Mouse (Mus musculus) CH12.LX (cell line): ENCODE measurements around the gene Vps33b.

ENCODE experiments used
- CTCF ChIP-seq, 2 experiments: IDR thresholded peaks in 1 of 2; conservative IDR thresholded peaks in 1 of 2; 2 replicates each; pipeline ENCODE4 v1.5.1; 2011 to 2012; ENCODE audit warnings: low read depth in 2 of 2, low read length in 2 of 2, improper control_type of control experiment in 1 of 2, inconsistent platforms in 1 of 2, mild to moderate bottlenecking in 1 of 2, moderate library complexity in 1 of 2
- E2F4 ChIP-seq: IDR thresholded peaks from 2 replicates; pipeline ENCODE4 v1.6.1; 2011; ENCODE audit warnings: low read depth, low read length, improper control_type of control experiment; ENCODE audit not compliant: insufficient replicate concordance
- EP300 ChIP-seq: IDR thresholded peaks from 2 replicates; pipeline ENCODE4 v1.6.1; 2011; ENCODE audit warnings: low read length, improper control_type of control experiment
- ETS1 ChIP-seq: conservative IDR thresholded peaks from 2 replicates; pipeline ENCODE4 v1.6.1; 2012; ENCODE audit warnings: low read depth, mild to moderate bottlenecking, inconsistent platforms, low read length, improper control_type of control experiment, moderate library complexity
- GABPA ChIP-seq: IDR thresholded peaks from 2 replicates; pipeline ENCODE4 v1.6.1; 2012; ENCODE audit warnings: low read depth, low read length, improper control_type of control experiment, inconsistent platforms; ENCODE audit not compliant: insufficient replicate concordance
- MAFK ChIP-seq: IDR thresholded peaks from 2 replicates; pipeline ENCODE4 v1.6.1; 2011; ENCODE audit warnings: low read length, improper control_type of control experiment; ENCODE audit not compliant: insufficient replicate concordance
- MAZ ChIP-seq: IDR thresholded peaks from 2 replicates; pipeline ENCODE4 v1.6.1; 2012; ENCODE audit warnings: low read depth, mild to moderate bottlenecking, inconsistent platforms, low read length, improper control_type of control experiment, moderate library complexity
- NELFE ChIP-seq: IDR thresholded peaks from 2 replicates; pipeline ENCODE4 v1.6.1; 2011; ENCODE audit warnings: low read depth, low read length, improper control_type of control experiment
- NRF1 ChIP-seq: IDR thresholded peaks from 2 replicates; pipeline ENCODE4 v1.6.1; 2014; ENCODE audit warnings: low read depth, mild to moderate bottlenecking, inconsistent platforms, low read length, improper control_type of control experiment, moderate library complexity
- POLR2A ChIP-seq: IDR thresholded peaks from 2 replicates; pipeline ENCODE4 v1.6.1; 2011; ENCODE audit warnings: low read depth, mild to moderate bottlenecking, improper control_type of control experiment, low read length
- POLR2AphosphoS2 ChIP-seq: IDR thresholded peaks from 2 replicates; pipeline ENCODE4 v1.6.1; 2011; ENCODE audit warnings: low read depth, low read length, improper control_type of control experiment
- ZMIZ1 ChIP-seq: IDR thresholded peaks from 2 replicates; pipeline ENCODE4 v1.6.1; 2012; ENCODE audit warnings: low read depth, mild to moderate bottlenecking, inconsistent platforms, low read length, improper control_type of control experiment
- ZNF384 ChIP-seq: IDR thresholded peaks from 2 replicates; pipeline ENCODE4 v1.6.1; 2012; ENCODE audit warnings: low read depth, low read length, improper control_type of control experiment, inconsistent platforms

GRCm38 (mm10) chr7:80326076-80326475 is 56.6 kb downstream of the Vps33b start:
- TF ChIP-seq NRF1 (no peak), MAFK (no peak), EP300 (no peak), E2F4 (no peak), NELFE (no peak), CTCF (conservative IDR thresholded peaks at IDR 0.05 in 1 of 2, IDR thresholded peaks at IDR 0.05 in 1 of 2; ENCODE audit: low read depth in 2 of 2, low read length in 2 of 2) (no peak), ZNF384 (no peak), GABPA (no peak), MAZ (no peak), POLR2A (no peak), ZMIZ1 (no peak), ETS1 (no peak), POLR2AphosphoS2 (no peak)
